Mouse (Mus musculus): ENCODE measurements at regions not wholly inside any gene's neighbourhood (a gene's known extent, or its start where the extent isn't known, plus 50 kb on each side); places are given as distances from the start of the nearest gene placed in this dataset.
A peak's percentile ranks its signal among the peaks of the same experiment; 100 is the strongest.

- peak; percentile 41 for DNase-seq (ENCODE audit: low read depth, low spot score)
Observed at GRCm38 (mm10) chrX:150709416-150709815, 52.0 kb upstream of the Tro start.

Data from brain, adult 2 months (tissue).